Mouse (Mus musculus): Measurements from ENCODE around the gene Trappc10. TPM values are rescaled to one million over a fixed set of nuclear protein-coding genes. Genes with fewer than 3 reads are reported as not detected.

Gene Trappc10
- polyA plus RNA-seq, 1 experiment from 2014 or later: 17.0 TPM

DNA sequence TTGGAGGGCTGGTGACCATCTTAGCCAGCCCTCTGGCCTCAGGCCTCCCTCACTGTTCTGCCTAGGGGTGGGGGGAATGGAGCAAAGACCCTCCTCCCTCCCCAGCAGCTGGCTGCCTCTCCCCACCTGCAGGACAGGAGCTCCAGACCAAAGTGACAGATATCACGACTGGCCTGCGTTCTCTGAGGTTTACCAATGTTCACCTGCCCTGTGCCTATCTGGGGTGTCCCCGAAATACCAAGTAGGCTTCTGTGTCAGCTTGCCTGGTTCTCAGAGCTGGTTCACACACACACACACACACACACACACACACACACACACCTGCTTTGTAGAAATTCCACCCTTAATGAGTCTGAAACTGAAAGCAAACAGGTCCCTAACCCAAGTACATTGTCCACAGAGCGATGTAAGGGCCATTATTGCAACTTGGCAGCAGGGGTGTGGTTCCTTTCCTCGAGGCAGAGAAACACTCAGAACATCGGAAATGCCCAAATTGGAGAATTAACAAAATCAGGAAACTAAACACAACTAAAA is 13.8 kb upstream of the Trappc10 start:
- Histone ChIP-seq H3K4me2 (no peak overlapping the region), H3K4me1 (replicated peaks) (no peaks in the 10 kb centered on the region), H3K9ac (replicated peaks) (no peak overlapping the region), H3K4me3 (replicated peaks) (no peak overlapping the region), H3K9me3 (no peaks in the 10 kb centered on the region), H3K27me3 (no peaks in the 10 kb centered on the region), H3K27ac (no peak overlapping the region), H3K36me3 (no peaks in the 10 kb centered on the region)
- WGBS: 75% methylated on average over 6 of the region's 6 CpGs
- no peak for ATAC-seq (ENCODE audit: insufficient number of reproducible peaks, insufficient read depth, low FRiP score, low TSS enrichment, low read depth)

DNA sequence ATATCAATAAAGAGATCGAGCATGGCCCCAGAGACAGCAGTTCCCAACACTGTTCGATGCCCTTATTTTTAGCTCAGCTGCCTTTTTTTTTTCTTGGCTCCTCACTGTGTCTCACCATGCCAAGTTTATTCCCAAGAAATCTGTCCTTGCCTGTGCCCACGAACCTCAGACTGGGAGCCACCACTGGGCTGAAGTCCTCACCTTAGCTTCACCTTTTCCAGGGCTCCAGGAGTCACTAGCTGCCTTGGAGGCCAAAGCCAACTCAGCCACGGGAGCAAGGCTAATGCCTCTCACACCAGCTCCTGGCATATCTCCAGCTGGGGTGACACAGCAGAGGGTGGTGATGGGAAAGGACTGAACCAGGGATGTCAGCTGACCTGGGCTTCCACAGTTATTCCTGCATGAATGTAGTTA is 11.2 kb upstream of the Trappc10 start:
- Histone ChIP-seq H3K27me3 (no peaks in the 10 kb centered on the region), H3K9me3 (no peaks in the 10 kb centered on the region), H3K9ac (replicated peaks) (no peak overlapping the region), H3K4me1 (replicated peaks) (no peaks in the 10 kb centered on the region), H3K4me2 (no peak overlapping the region), H3K36me3 (no peaks in the 10 kb centered on the region), H3K27ac (no peak overlapping the region), H3K4me3 (replicated peaks) (no peak overlapping the region)
- ATAC-seq (ENCODE audit: insufficient number of reproducible peaks, insufficient read depth, low FRiP score, low TSS enrichment, low read depth): no peak
- WGBS: 74% methylated on average over 4 of the region's 4 CpGs

- Histone ChIP-seq H3K4me1 (replicated peaks) (peaks cover 18% of the 10 kb centered on the region), H3K9ac (replicated peaks) (no peak overlapping the region)
- ATAC-seq (ENCODE audit: insufficient number of reproducible peaks, insufficient read depth, low FRiP score, low TSS enrichment, low read depth): no peak
Observed at GRCm38 (mm10) chr10:78247206-78247605, 2.8 kb upstream of the Trappc10 start.

DNA sequence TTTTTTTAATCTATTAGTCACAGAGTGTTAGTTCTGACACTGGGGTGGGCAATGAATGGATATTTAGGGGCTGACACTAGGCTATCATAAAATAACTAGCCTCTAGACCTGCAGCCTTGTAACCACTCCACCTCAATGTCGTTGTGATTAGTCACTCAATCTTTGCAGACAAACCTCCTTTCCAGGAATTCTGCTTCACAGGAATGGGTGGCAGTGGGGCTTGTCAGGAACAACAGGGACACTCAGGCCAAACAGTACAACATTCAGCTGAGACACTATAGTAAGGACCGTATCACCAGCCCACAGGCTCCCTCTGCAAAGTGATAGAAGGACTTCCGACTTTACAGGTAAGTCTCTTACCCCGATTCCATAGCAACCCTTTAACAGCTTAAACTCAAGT is 2.3 kb upstream of the Trappc10 start:
- Histone ChIP-seq H3K36me3 (no peaks in the 10 kb centered on the region), H3K4me1 (replicated peaks) (peaks cover 18% of the 10 kb centered on the region), H3K9ac (replicated peaks) (no peak overlapping the region), H3K4me3 (replicated peaks) (no peak overlapping the region), H3K27ac (no peak overlapping the region), H3K9me3 (no peaks in the 10 kb centered on the region), H3K27me3 (no peaks in the 10 kb centered on the region), H3K4me2 (no peak overlapping the region)
- WGBS: 77% methylated on average over 4 of the region's 4 CpGs
- ATAC-seq (ENCODE audit: insufficient number of reproducible peaks, insufficient read depth, low FRiP score, low TSS enrichment, low read depth): no peak

More at GRCm38 (mm10) chr10:78247206-78247605, 2.8 kb upstream of the Trappc10 start:
- 86% methylated on average over 3 of the region's 3 CpGs for WGBS
- Histone ChIP-seq H3K9me3 (no peaks in the 10 kb centered on the region), H3K27ac (no peak overlapping the region), H3K27me3 (no peaks in the 10 kb centered on the region), H3K4me3 (replicated peaks) (no peak overlapping the region), H3K36me3 (no peaks in the 10 kb centered on the region), H3K4me2 (no peak overlapping the region)

- no peak for ATAC-seq (ENCODE audit: insufficient number of reproducible peaks, insufficient read depth, low FRiP score, low TSS enrichment, low read depth)
- Histone ChIP-seq H3K27ac (no peak overlapping the region), H3K4me1 (replicated peaks) (peaks cover 18% of the 10 kb centered on the region), H3K9ac (replicated peaks) (peak overlapping the region; percentile 79), H3K4me3 (replicated peaks) (peak overlapping the region; percentile 87), H3K9me3 (no peaks in the 10 kb centered on the region), H3K4me2 (peak overlapping the region; percentile 95), H3K27me3 (no peaks in the 10 kb centered on the region), H3K36me3 (no peaks in the 10 kb centered on the region)
- 25% methylated on average over 7 of the region's 7 CpGs for WGBS
Observed at GRCm38 (mm10) chr10:78245225-78245547, 745 bp upstream of the Trappc10 start.

DNA sequence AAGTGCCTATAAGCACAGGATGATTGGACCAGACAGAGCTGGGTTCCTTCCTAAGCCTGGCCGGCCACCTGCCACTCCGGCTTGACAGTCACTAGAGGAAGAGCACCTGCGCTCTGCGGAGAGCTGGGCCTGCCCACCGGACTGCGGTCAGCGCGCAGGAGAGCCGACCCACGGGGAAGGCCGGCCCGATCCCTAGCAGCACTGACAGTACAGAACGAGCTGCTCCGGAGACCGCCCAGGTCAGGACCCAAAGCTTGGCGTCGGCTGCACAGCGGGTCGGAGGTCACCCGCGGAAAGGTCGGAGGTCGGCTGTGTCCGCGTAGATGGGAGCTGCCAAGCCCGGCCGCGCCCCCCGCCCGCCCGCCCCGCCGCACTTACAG is 393 bp downstream of the Trappc10 start:
- WGBS: under 1% methylated on average over 32 of the region's 33 CpGs
- peak overlapping the region; percentile 87 for H3K4me3 ChIP-seq (replicated peaks)
- no peaks in the 10 kb centered on the region for H3K9me3 ChIP-seq
- no peaks in the 10 kb centered on the region for H3K27me3 ChIP-seq
- ATAC-seq (ENCODE audit: insufficient number of reproducible peaks, insufficient read depth, low FRiP score, low TSS enrichment, low read depth): peak; percentile 52; the same call in 1 of the 2 replicates
- H3K9ac ChIP-seq (replicated peaks): peak overlapping the region; percentile 79
- H3K4me1 ChIP-seq (replicated peaks): peaks cover 18% of the 10 kb centered on the region
- H3K36me3 ChIP-seq: 0 out of 2 replicates have a peak, but pooled peaks cover 1% of the 10 kb centered on the region
- peak overlapping the region; percentile 95 for H3K4me2 ChIP-seq
- H3K27ac ChIP-seq: no peak overlapping the region

- Histone ChIP-seq H3K36me3 (peaks cover 6% of the 10 kb centered on the region; the same call in 1 of the 2 replicates), H3K4me1 (replicated peaks) (peaks cover 12% of the 10 kb centered on the region)
Observed at GRCm38 (mm10) chr10:78238926-78239325, 5.5 kb downstream of the Trappc10 start.

GRCm38 (mm10) chr10:78238297-78238696 is 6.1 kb downstream of the Trappc10 start:
- Histone ChIP-seq H3K9me3 (no peaks in the 10 kb centered on the region), H3K27me3 (no peaks in the 10 kb centered on the region), H3K4me3 (replicated peaks) (no peak overlapping the region), H3K4me2 (no peak overlapping the region), H3K27ac (no peak overlapping the region), H3K9ac (replicated peaks) (no peak overlapping the region), H3K4me1 (replicated peaks) (peaks cover 5% of the 10 kb centered on the region), H3K36me3 (peaks cover 6% of the 10 kb centered on the region; the same call in 1 of the 2 replicates)
- WGBS: 93% methylated on average over 5 of the region's 5 CpGs
- no peak for ATAC-seq (ENCODE audit: insufficient number of reproducible peaks, insufficient read depth, low FRiP score, low TSS enrichment, low read depth)

More at GRCm38 (mm10) chr10:78238926-78239325, 5.5 kb downstream of the Trappc10 start:
- Histone ChIP-seq H3K9me3 (no peaks in the 10 kb centered on the region), H3K9ac (replicated peaks) (no peak overlapping the region), H3K27ac (no peak overlapping the region), H3K4me3 (replicated peaks) (no peak overlapping the region), H3K4me2 (no peak overlapping the region), H3K27me3 (no peaks in the 10 kb centered on the region)
- ATAC-seq (ENCODE audit: insufficient number of reproducible peaks, insufficient read depth, low FRiP score, low TSS enrichment, low read depth): no peak
- 92% methylated on average over 6 of the region's 6 CpGs for WGBS

DNA sequence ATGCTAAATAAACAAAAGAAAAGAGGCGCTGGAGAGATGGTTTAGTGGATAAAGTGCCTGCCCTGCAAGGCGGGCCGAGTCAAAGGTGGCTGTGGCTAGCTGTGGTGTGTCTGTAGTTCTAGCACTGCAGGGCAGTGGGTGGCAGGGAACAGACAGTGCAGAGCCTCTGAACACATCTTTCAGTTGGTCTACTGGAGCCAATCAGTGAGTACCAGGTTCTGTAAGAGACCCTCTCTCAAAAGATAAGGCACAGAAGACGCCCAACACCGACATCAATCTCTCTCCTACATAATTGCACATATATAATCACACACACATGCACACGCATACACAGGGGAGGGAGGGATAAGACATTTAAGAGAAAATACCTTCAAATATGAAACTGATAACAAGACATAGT is 6.6 kb downstream of the Trappc10 start:
- WGBS: 88% methylated on average over 6 of the region's 6 CpGs
- no peak for ATAC-seq (ENCODE audit: insufficient number of reproducible peaks, insufficient read depth, low FRiP score, low TSS enrichment, low read depth)
- Histone ChIP-seq H3K27ac (no peak overlapping the region), H3K4me2 (no peak overlapping the region), H3K4me3 (replicated peaks) (no peak overlapping the region), H3K36me3 (peaks cover 6% of the 10 kb centered on the region; the same call in 1 of the 2 replicates), H3K9ac (replicated peaks) (no peak overlapping the region), H3K9me3 (no peaks in the 10 kb centered on the region), H3K4me1 (replicated peaks) (peaks cover under 1% of the 10 kb centered on the region), H3K27me3 (no peaks in the 10 kb centered on the region)

DNA sequence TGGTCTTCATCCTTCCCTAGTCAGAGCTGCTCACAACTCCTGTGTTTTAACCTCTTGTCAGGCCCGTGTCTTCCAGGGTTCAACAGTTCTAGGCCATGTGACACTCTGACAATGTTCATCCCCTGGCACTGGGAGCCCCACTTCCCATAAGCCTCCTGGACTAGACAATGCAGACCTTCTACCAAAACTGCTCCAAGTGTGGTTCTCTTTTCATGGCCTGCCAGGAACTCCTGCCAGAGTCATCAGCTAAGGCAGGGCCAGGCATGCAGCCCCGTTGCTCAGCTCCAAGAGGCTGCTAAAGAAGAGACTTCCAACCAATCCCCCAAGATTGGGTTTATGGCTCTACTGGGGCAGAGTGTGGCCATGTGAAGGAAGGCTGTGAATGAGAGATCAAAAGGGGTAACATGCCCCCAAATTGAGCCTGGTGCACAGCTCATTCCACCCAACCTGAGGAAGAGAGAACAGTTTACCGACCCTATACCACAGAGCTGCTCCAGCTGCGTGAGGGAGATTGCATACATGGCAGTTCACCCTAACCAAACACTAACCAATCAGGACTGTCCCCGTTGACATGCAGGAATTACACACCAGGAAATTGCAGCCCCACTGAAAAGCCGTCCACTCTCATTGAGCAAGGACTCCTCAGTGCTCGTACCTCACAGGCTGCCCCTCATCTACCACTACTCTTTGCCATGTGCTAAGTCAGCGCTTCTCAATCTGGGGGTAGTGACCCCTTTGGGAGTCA is 7.4 kb downstream of the Trappc10 start:
- Histone ChIP-seq H3K9ac (replicated peaks) (no peak overlapping the region), H3K9me3 (no peaks in the 10 kb centered on the region), H3K4me2 (no peak overlapping the region), H3K4me3 (replicated peaks) (no peak overlapping the region), H3K4me1 (replicated peaks) (no peaks in the 10 kb centered on the region), H3K27me3 (no peaks in the 10 kb centered on the region), H3K36me3 (peaks cover 6% of the 10 kb centered on the region; the same call in 1 of the 2 replicates), H3K27ac (no peak overlapping the region)
- no peak for ATAC-seq (ENCODE audit: insufficient number of reproducible peaks, insufficient read depth, low FRiP score, low TSS enrichment, low read depth)
- 68% methylated on average over 8 of the region's 8 CpGs for WGBS

- 98% methylated on average over 6 of the region's 6 CpGs for WGBS
- peaks cover 24% of the 10 kb centered on the region; the same call in 1 of the 2 replicates for H3K36me3 ChIP-seq
- H3K9me3 ChIP-seq: no peaks in the 10 kb centered on the region
- no peak overlapping the region for H3K9ac ChIP-seq (replicated peaks)
- no peaks in the 10 kb centered on the region for H3K27me3 ChIP-seq
- H3K4me3 ChIP-seq (replicated peaks): no peak overlapping the region
- H3K4me2 ChIP-seq: no peak overlapping the region
- H3K27ac ChIP-seq: no peak overlapping the region
- no peaks in the 10 kb centered on the region for H3K4me1 ChIP-seq (replicated peaks)
- no peak for ATAC-seq (ENCODE audit: insufficient number of reproducible peaks, insufficient read depth, low FRiP score, low TSS enrichment, low read depth)
Observed at GRCm38 (mm10) chr10:78233756-78234155, 10.7 kb downstream of the Trappc10 start.

All from limb, embryonic 12.5 days (tissue).